Mouse (Mus musculus): ENCODE measurements around the gene Pfn3.

GRCm38 (mm10) chr13:55400039-55400346 is 15.0 kb downstream of the Pfn3 start:
- TF ChIP-seq BHLHE40 (IDR thresholded peaks at IDR 0.05; ENCODE audit: borderline replicate concordance, low read depth, low read length) (no peak), CTCF (IDR thresholded peaks at IDR 0.05 in 2 of 3, conservative IDR thresholded peaks at IDR 0.05 in 1 of 3; ENCODE audit: control insufficient read depth in 1 of 3, insufficient read depth in 1 of 3, low read depth in 2 of 3, low read length in 3 of 3, poor library complexity in 1 of 3, severe bottlenecking in 1 of 3) (no peak), POLR2AphosphoS2 (IDR thresholded peaks at IDR 0.05; ENCODE audit: low read length) (no peak), TAL1 (IDR thresholded peaks at IDR 0.05; ENCODE audit: low read length) (no peak), E2F4 (IDR thresholded peaks at IDR 0.05; ENCODE audit: borderline replicate concordance, low read depth, low read length) (no peak), EP300 (IDR thresholded peaks at IDR 0.05; ENCODE audit: low read depth in 1 of 2, low read length in 2 of 2) (no peak), POLR2A (IDR thresholded peaks at IDR 0.05; ENCODE audit: control insufficient read depth in 1 of 2, insufficient read depth in 1 of 2, low read depth in 1 of 2, low read length in 2 of 2, poor library complexity in 1 of 2) (no peak), RAD21 (IDR thresholded peaks at IDR 0.05; ENCODE audit: low read depth, low read length) (no peak), ZKSCAN1 (IDR thresholded peaks at IDR 0.05; ENCODE audit: low read depth, low read length) (no peak)

All from MEL (cell line).